Mouse (Mus musculus): ENCODE results near the gene Olfr51.

DNA sequence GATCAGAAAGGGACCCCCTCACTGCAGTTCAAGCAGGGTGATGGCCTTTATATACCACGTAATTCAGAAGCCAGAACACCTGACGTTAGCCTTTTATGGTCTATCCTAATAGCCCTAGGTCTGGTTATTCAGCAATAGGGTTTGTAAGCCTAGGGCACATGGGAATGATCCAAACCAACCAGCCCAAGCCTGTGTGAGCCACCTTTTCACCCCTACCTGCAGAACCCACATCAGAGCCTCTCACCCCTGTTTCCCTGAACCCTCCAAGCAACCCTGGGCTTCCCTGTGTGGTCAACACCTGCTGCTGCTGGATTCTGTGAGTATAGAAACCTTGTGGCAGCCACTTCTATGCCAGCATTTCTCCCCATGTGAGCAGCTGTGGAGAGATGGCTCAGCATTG, 26.8 kb downstream of the Olfr51 start:
- TF ChIP-seq POLR2A (IDR thresholded peaks at IDR 0.05; ENCODE audit: insufficient read depth, low read length) (no peak), CTCF (IDR thresholded peaks at IDR 0.05; ENCODE audit: low read depth, low read length) (no peak), EP300 (IDR thresholded peaks at IDR 0.05; ENCODE audit: insufficient read depth, low read depth, low read length) (no peak)

Data from ES-Bruce4 (cell line).